Mouse (Mus musculus) olfactory bulb, adult 2 months (tissue): Measurements from ENCODE around the gene Lamb1. TPM values are rescaled to one million over a fixed set of nuclear protein-coding genes. Genes with fewer than 3 reads are reported as not detected.

Experiments
- H3K27ac ChIP-seq: fragments of 200-500 bp; 2 replicates; pipeline ENCODE4 v1.5.1; 2012; ENCODE audit warnings: low read depth, low read length; ENCODE audit not compliant: insufficient read depth
- H3K4me1 ChIP-seq: fragments of 200-500 bp; 2 replicates; pipeline ENCODE4 v1.6.1; 2012; ENCODE audit warnings: low read length; ENCODE audit not compliant: control insufficient read depth, insufficient read depth
- H3K4me3 ChIP-seq: fragments of 200-500 bp; 2 replicates; pipeline ENCODE4 v1.5.1; 2012; ENCODE audit warnings: mild to moderate bottlenecking, low read depth, low read length, moderate library complexity; ENCODE audit not compliant: insufficient read depth
- CTCF ChIP-seq: fragments of 200-500 bp; IDR thresholded peaks from 2 replicates; pipeline ENCODE4 v1.5.1; 2012; ENCODE audit warnings: low read depth, mild to moderate bottlenecking, low read length, moderate library complexity; ENCODE audit not compliant: insufficient read depth
- POLR2A ChIP-seq: fragments of 200-500 bp; IDR thresholded peaks from 2 replicates; pipeline ENCODE4 v1.6.1; 2012; ENCODE audit warnings: mild to moderate bottlenecking, low read depth, low read length, moderate library complexity; ENCODE audit not compliant: insufficient read depth
- WGBS: fragments of 180-500 bp; shearing (Covaris S2); methylation state at CpG from one replicate; pipeline ENCODE4 v1.1.7; 2018; 5-methylcytosine and 5-hydroxymethylcytosine counted together
- polyA plus RNA-seq: library from polyadenylated mRNA; stranded (reverse); fragments of >200 nt; gene quantifications from 2 replicates; pipeline ENCODE4 v1.2.4, GENCODE M21; 2012; ENCODE audit warnings: low replicate concordance; ENCODE audit not compliant: missing spikeins, insufficient read depth, insufficient read length

Gene Lamb1
- polyA plus RNA-seq, 1 experiment, result not detected

- H3K27ac ChIP-seq, result no peak overlapping the region
- H3K4me1 ChIP-seq, result peaks cover 3% of the 10 kb centered on the region
- 88% methylated on average over 11 of the region's 11 CpGs for WGBS
- TF ChIP-seq CTCF (no peak), POLR2A (no peak)
- no peak overlapping the region for H3K4me3 ChIP-seq
These were observed 30.0 kb downstream of the Lamb1 start for GRCm38 (mm10) chr12:31294996-31295395.

- H3K4me1 ChIP-seq, result peaks cover 3% of the 10 kb centered on the region
- H3K27ac ChIP-seq, result no peak overlapping the region
- TF ChIP-seq CTCF (no peak), POLR2A (no peak)
- no peak overlapping the region for H3K4me3 ChIP-seq
- 75% methylated on average over 3 of the region's 3 CpGs for WGBS
These were observed 30.5 kb downstream of the Lamb1 start for GRCm38 (mm10) chr12:31295505-31295904.

DNA sequence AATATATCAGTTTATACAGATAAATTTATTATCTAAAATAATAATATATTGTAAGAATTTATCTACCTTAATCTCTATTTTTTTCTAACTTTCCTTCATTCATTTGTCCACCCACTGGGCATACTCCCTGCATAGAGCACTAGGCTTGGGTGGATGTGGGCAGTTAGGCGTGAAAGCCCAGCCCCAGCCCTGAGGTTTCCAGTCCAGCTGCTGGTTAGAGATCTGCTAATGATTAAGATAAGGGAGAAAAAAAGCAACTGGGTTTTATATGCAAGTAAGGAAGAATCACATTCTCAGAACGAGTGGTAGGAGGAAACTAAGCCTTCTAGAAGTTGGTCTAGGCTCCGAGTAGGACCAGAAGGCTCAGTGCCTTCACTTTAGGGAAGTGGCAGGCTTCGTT, 31.1 kb downstream of the Lamb1 start:
- WGBS, result 84% methylated on average over 4 of the region's 4 CpGs
- Histone ChIP-seq H3K27ac (no peak overlapping the region), H3K4me1 (peaks cover 3% of the 10 kb centered on the region), H3K4me3 (no peak overlapping the region)
- no peak for TF ChIP-seq POLR2A
- no peak for TF ChIP-seq CTCF

GRCm38 (mm10) chr12:31298122-31298521, 33.1 kb downstream of the Lamb1 start:
- 89% methylated on average over 4 of the region's 4 CpGs for WGBS
- Histone ChIP-seq H3K4me3 (no peak overlapping the region), H3K4me1 (peaks cover 3% of the 10 kb centered on the region), H3K27ac (no peak overlapping the region)
- TF ChIP-seq POLR2A (no peak), CTCF (no peak)

DNA sequence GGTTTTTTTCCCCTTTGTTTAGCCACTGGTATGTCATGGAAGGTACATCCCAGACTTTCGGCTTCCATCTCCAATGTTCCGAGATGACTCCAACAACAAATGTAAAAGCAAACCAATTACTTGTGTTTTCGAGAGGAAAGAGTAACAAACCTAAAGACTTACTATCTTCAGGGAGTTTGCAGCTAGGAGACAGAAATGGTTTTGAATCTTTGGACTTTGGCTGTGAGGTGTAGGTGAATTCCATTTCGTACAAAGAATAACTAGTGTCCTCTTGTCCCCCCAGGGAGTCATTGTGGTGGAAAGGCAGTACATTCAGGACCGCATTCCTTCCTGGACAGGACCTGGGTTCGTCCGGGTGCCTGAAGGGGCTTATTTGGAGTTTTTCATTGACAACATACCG, 33.5 kb downstream of the Lamb1 start:
- Histone ChIP-seq H3K27ac (no peak overlapping the region), H3K4me1 (peaks cover 3% of the 10 kb centered on the region), H3K4me3 (no peak overlapping the region)
- 90% methylated on average over 8 of the region's 8 CpGs for WGBS
- no peak for TF ChIP-seq POLR2A
- TF ChIP-seq CTCF, result no peak

DNA sequence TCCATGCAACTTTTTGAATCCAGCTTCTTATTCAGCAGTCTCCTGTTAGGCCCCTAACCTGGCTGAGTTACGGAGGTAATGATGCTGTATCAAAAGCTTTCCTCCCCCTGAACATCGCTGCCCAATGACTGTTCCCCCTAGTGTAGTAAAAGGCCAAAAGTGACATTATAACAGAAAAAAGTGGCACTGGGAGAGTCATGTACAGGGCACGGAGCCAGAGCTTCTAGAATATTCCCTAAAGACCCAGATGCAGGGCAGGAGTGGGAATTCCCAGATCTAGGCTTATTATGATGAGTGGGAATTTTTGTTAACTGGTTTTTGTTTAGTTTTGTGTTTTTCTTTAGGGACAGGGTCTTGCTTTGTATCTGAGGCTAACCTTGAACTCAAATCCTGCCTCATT, 34.1 kb downstream of the Lamb1 start:
- no peak overlapping the region for H3K4me3 ChIP-seq
- H3K4me1 ChIP-seq, result peaks cover 3% of the 10 kb centered on the region
- H3K27ac ChIP-seq, result no peak overlapping the region
- 91% methylated on average over 3 of the region's 3 CpGs for WGBS
- TF ChIP-seq CTCF (no peak), POLR2A (no peak)

DNA sequence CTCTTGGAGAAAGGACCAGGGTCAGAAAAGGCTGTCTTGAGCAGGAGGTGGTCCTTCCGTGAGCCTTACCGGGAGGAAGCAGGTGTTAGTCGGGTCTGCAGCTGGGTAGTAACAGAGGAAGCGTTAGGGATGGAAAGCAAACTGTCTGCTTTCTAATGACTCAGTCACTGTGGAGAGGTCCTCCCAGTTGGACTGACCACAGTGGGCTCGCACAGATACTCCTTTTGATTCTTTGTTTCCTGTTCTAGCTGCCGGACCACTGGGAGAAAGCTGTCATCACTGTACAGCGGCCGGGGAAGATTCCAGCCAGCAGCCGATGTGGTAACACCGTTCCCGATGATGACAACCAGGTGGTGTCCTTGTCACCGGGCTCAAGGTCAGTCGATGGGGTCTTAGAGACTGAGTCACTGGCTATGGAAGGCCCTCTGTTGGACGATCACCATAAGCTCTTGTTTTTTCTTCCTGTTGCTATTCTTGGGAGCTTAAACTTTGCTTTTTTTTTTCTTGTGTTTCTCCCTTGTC, 34.7 kb downstream of the Lamb1 start:
- H3K4me3 ChIP-seq, result no peak overlapping the region
- H3K4me1 ChIP-seq, result peaks cover under 1% of the 10 kb centered on the region
- 89% methylated on average over 14 of the region's 14 CpGs for WGBS
- no peak overlapping the region for H3K27ac ChIP-seq
- no peak for TF ChIP-seq CTCF
- no peak for TF ChIP-seq POLR2A

DNA sequence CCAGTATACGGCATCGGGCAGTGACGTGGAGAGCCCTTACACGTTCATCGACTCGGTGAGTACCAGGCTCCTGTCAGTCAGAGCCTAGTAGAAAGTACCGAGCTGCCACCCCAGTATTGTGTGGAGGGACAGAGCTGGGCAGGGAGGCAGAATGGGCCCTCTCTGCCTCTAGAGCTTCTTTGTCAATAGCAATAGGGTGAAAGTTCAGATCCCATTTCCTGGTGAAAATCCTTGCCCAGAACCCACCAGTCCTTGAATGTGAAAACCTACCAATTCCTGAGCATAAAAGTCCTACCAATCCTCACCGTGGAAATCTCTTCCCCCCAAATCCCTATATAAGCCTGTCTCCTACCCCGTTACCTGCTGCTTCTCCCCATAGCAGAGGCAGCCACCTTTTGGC, 35.2 kb downstream of the Lamb1 start:
- no peak overlapping the region for H3K4me3 ChIP-seq
- no peaks in the 10 kb centered on the region; the same call in none of the 2 replicates for H3K4me1 ChIP-seq
- H3K27ac ChIP-seq, result no peak overlapping the region
- WGBS, result 95% methylated on average over 9 of the region's 9 CpGs
- TF ChIP-seq CTCF, result no peak
- TF ChIP-seq POLR2A, result no peak

DNA sequence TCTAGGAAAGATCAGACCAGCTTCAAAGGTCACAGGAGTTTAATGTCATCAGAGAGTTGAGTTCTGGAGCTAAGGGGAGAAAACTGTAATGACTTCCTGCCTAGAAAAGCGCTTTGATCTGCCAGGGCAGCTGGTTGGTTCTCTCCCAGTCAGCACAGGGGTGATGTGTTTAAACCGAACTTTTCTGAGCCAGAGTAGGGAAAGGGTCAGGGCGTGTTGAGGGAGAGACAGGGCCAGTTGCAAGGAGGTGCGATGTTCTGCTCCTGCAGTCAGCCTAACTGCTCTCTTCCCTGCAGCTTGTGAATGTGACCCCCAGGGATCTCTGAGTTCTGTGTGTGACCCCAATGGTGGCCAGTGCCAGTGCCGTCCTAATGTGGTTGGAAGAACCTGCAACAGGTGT, 37.2 kb downstream of the Lamb1 start:
- no peak overlapping the region for H3K27ac ChIP-seq
- 86% methylated on average over 5 of the region's 5 CpGs for WGBS

More for the DNA sequence above, 37.2 kb downstream of the Lamb1 start:
- Histone ChIP-seq H3K4me1 (peaks cover 5% of the 10 kb centered on the region), H3K4me3 (no peak overlapping the region)
- TF ChIP-seq POLR2A, result no peak
- no peak for TF ChIP-seq CTCF
